In genomic region chr15:94921672-94922071, GRCm38 (mm10) we compare ENCODE assay signal across 24 mouse cellular contexts.
DNase-seq lines count a peak whose midpoint lies in the region; ATAC-seq and TF ChIP-seq lines count a peak whose summit lies in the region.
"Had no signal": no experiment of that assay in that cellular context is flagged by ENCODE, and none has a peak within 500 bp of the region (broad histone marks: within the 10 kb centered on the region; RNA-seq: fewer than 3 reads in every experiment).

No protein-coding gene starts in this region.

- H3K4me2 ChIP-seq in forebrain, postnatal 0 days (ENCODE audit: low read depth): no peak overlapping the region
- no peak overlapping the region for H3K4me2 ChIP-seq in midbrain, embryonic 14.5 days (ENCODE audit: low read length)
- no peak overlapping the region for H3K4me2 ChIP-seq in midbrain, embryonic 15.5 days
- no peak overlapping the region for H3K4me2 ChIP-seq in liver, embryonic 11.5 days
- H3K4me2 ChIP-seq: embryonic facial prominence, embryonic 15.5 days; forebrain, embryonic 12.5 days; heart, embryonic 12.5 days; heart, embryonic 15.5 days; hindbrain, embryonic 13.5 days; intestine, embryonic 15.5 days had no signal

- 13% methylated on average over 1 of the region's 1 CpGs for WGBS in forebrain, postnatal 0 days
- WGBS in forebrain, embryonic 10.5 days: 47% methylated on average over 1 of the region's 1 CpGs
- 4% methylated on average over 1 of the region's 1 CpGs for WGBS in midbrain, embryonic 14.5 days
- 6% methylated on average over 1 of the region's 1 CpGs for WGBS in midbrain, embryonic 15.5 days
- WGBS in liver, embryonic 11.5 days: 26% methylated on average over 1 of the region's 1 CpGs

- no peaks in the 10 kb centered on the region for H3K36me3 ChIP-seq in forebrain, postnatal 0 days (ENCODE audit: insufficient read depth)
- H3K36me3 ChIP-seq in forebrain, embryonic 10.5 days (replicated peaks): no peaks in the 10 kb centered on the region
- H3K36me3 ChIP-seq in midbrain, embryonic 14.5 days (ENCODE audit: control insufficient read depth, insufficient read depth, low read length): no peaks in the 10 kb centered on the region
- no peaks in the 10 kb centered on the region for H3K36me3 ChIP-seq in midbrain, embryonic 15.5 days (replicated peaks)
- no peaks in the 10 kb centered on the region for H3K36me3 ChIP-seq in liver, embryonic 11.5 days (ENCODE audit: control insufficient read depth, insufficient read depth, low read length)
- H3K36me3 ChIP-seq: embryonic facial prominence, embryonic 15.5 days; forebrain, embryonic 12.5 days; heart, embryonic 12.5 days; heart, embryonic 15.5 days; hindbrain, embryonic 10.5 days; hindbrain, embryonic 13.5 days; intestine, embryonic 15.5 days had no signal

- H3K9ac ChIP-seq in forebrain, postnatal 0 days: no peak overlapping the region
- no peak overlapping the region for H3K9ac ChIP-seq in midbrain, embryonic 14.5 days (replicated peaks; ENCODE audit: low read length)
- H3K9ac ChIP-seq in midbrain, embryonic 15.5 days: no peak overlapping the region
- H3K9ac ChIP-seq in liver, embryonic 11.5 days (ENCODE audit: low read depth, low read length): no peak overlapping the region
- H3K9ac ChIP-seq: embryonic facial prominence, embryonic 15.5 days; forebrain, embryonic 12.5 days; heart, embryonic 12.5 days; heart, embryonic 15.5 days; hindbrain, embryonic 13.5 days; intestine, embryonic 15.5 days had no signal

- TF ChIP-seq CTCF in forebrain, postnatal 0 days (IDR thresholded peaks at IDR 0.05; ENCODE audit: low read depth): no peak
- no peak for TF ChIP-seq CTCF in brain, embryonic 14.5 days (IDR thresholded peaks at IDR 0.05; ENCODE audit: borderline replicate concordance, extremely low read depth, insufficient read depth, insufficient read length)

- H3K9me3 ChIP-seq in forebrain, postnatal 0 days (ENCODE audit: low read length): no peaks in the 10 kb centered on the region
- H3K9me3 ChIP-seq in forebrain, embryonic 10.5 days: no peaks in the 10 kb centered on the region
- H3K9me3 ChIP-seq in midbrain, embryonic 14.5 days (ENCODE audit: control insufficient read depth, low read length): no peaks in the 10 kb centered on the region
- no peaks in the 10 kb centered on the region for H3K9me3 ChIP-seq in midbrain, embryonic 15.5 days
- H3K9me3 ChIP-seq in liver, embryonic 11.5 days (ENCODE audit: control insufficient read depth, low read length): no peaks in the 10 kb centered on the region
- H3K9me3 ChIP-seq: embryonic facial prominence, embryonic 15.5 days; forebrain, embryonic 12.5 days; heart, embryonic 12.5 days; heart, embryonic 15.5 days; hindbrain, embryonic 10.5 days; hindbrain, embryonic 13.5 days; intestine, embryonic 15.5 days had no signal

- H3K4me3 ChIP-seq in forebrain, postnatal 0 days (ENCODE audit: low read depth, low read length): no peak overlapping the region
- no peak overlapping the region for H3K4me3 ChIP-seq in forebrain, embryonic 10.5 days
- H3K4me3 ChIP-seq in midbrain, embryonic 14.5 days (replicated peaks; ENCODE audit: low read depth, low read length): no peak overlapping the region
- no peak overlapping the region for H3K4me3 ChIP-seq in midbrain, embryonic 15.5 days
- H3K4me3 ChIP-seq in liver, embryonic 11.5 days (ENCODE audit: low read depth, low read length): no peak overlapping the region
- H3K4me3 ChIP-seq: embryonic facial prominence, embryonic 15.5 days; forebrain, embryonic 12.5 days; heart, embryonic 12.5 days; heart, embryonic 15.5 days; hindbrain, embryonic 10.5 days; hindbrain, embryonic 13.5 days; intestine, embryonic 15.5 days had no signal

- no peak for DNase-seq in forebrain, postnatal 0 days
- no peak for DNase-seq in forebrain, embryonic 10.5 days (ENCODE audit: extremely low spot score, low spot score)
- peak; percentile 31 for DNase-seq in midbrain, embryonic 14.5 days
- DNase-seq in brain, embryonic 14.5 days (ENCODE audit: low read depth): peak; percentile 60
- DNase-seq in liver, embryonic 11.5 days (ENCODE audit: low spot score): no peak
- DNase-seq: adrenal gland, adult 8-10 months; adrenal gland, postnatal 25 days; cerebellum, adult 11 months; cerebellum, adult 9-11 months; embryo, embryonic 11 days; gastrocnemius, postnatal 25 days; heart, adult 18-20 months; heart, postnatal 10 days; heart, postnatal 36 days had no signal

- TF ChIP-seq POLR2A in brain, embryonic 14.5 days (IDR thresholded peaks at IDR 0.05; ENCODE audit: borderline replicate concordance, extremely low read depth, insufficient read depth, insufficient read length, poor library complexity, severe bottlenecking): no peak

- H3K27ac ChIP-seq in forebrain, postnatal 0 days (ENCODE audit: low read depth, low read length): 0 out of 2 replicates have a peak overlapping the region, but pooled peaks have one; percentile 6
- H3K27ac ChIP-seq in forebrain, embryonic 10.5 days: no peak overlapping the region
- H3K27ac ChIP-seq in midbrain, embryonic 14.5 days (replicated peaks; ENCODE audit: low read depth, low read length): no peak overlapping the region
- H3K27ac ChIP-seq in midbrain, embryonic 15.5 days: no peak overlapping the region
- H3K27ac ChIP-seq in liver, embryonic 11.5 days (ENCODE audit: low read depth, low read length): no peak overlapping the region
- H3K27ac ChIP-seq: embryonic facial prominence, embryonic 15.5 days; forebrain, embryonic 12.5 days; heart, embryonic 15.5 days; hindbrain, embryonic 10.5 days; hindbrain, embryonic 13.5 days; intestine, embryonic 15.5 days had no signal

- 0 out of 2 replicates have a peak, but pooled peaks cover 2% of the 10 kb centered on the region for H3K4me1 ChIP-seq in forebrain, postnatal 0 days (ENCODE audit: insufficient read depth)
- no peaks in the 10 kb centered on the region for H3K4me1 ChIP-seq in forebrain, embryonic 10.5 days
- peaks cover 5% of the 10 kb centered on the region; the same call in 1 of the 2 replicates for H3K4me1 ChIP-seq in midbrain, embryonic 14.5 days (ENCODE audit: control insufficient read depth, insufficient read depth, low read length)
- no peaks in the 10 kb centered on the region for H3K4me1 ChIP-seq in midbrain, embryonic 15.5 days
- no peaks in the 10 kb centered on the region for H3K4me1 ChIP-seq in liver, embryonic 11.5 days (replicated peaks; ENCODE audit: control insufficient read depth, insufficient read depth, low read length)
- H3K4me1 ChIP-seq: embryonic facial prominence, embryonic 15.5 days; heart, embryonic 12.5 days; heart, embryonic 15.5 days; hindbrain, embryonic 10.5 days; intestine, embryonic 15.5 days had no signal

- no peak for ATAC-seq in forebrain, postnatal 0 days
- no peak for ATAC-seq in midbrain, embryonic 14.5 days (ENCODE audit: low FRiP score, low TSS enrichment)
- ATAC-seq in midbrain, embryonic 15.5 days (replicated peaks): no peak
- ATAC-seq in liver, embryonic 11.5 days (replicated peaks; ENCODE audit: low FRiP score): no peak
- ATAC-seq: CD4-positive, CD25-positive, alpha-beta regulatory T cell, adult 4 months; hindbrain, embryonic 16.5 days; intestine, embryonic 15.5 days had no signal

- H3K27me3 ChIP-seq in forebrain, postnatal 0 days (ENCODE audit: insufficient read depth, low read length): no peaks in the 10 kb centered on the region
- H3K27me3 ChIP-seq in forebrain, embryonic 10.5 days (ENCODE audit: poor library complexity, severe bottlenecking): no peaks in the 10 kb centered on the region
- no peaks in the 10 kb centered on the region for H3K27me3 ChIP-seq in midbrain, embryonic 14.5 days (ENCODE audit: control insufficient read depth, insufficient read depth, low read length)
- H3K27me3 ChIP-seq in midbrain, embryonic 15.5 days (replicated peaks): no peaks in the 10 kb centered on the region
- H3K27me3 ChIP-seq in liver, embryonic 11.5 days (replicated peaks; ENCODE audit: control insufficient read depth, insufficient read depth, low read length): no peaks in the 10 kb centered on the region
- H3K27me3 ChIP-seq: embryonic facial prominence, embryonic 15.5 days; forebrain, embryonic 12.5 days; heart, embryonic 12.5 days; heart, embryonic 15.5 days; hindbrain, embryonic 13.5 days; intestine, embryonic 15.5 days had no signal

Comparison
In these comparisons a context has a peak if more than half of its experiments do, and no peak if none do; other contexts are left out.
1. DNase-seq: peak in midbrain, embryonic 14.5 days (single experiment) and brain, embryonic 14.5 days (single experiment); none in forebrain, postnatal 0 days (single experiment), forebrain, embryonic 10.5 days (single experiment) and liver, embryonic 11.5 days (single experiment).